Mouse (Mus musculus): ENCODE data around the gene Commd6.
"Not testable (repeated sequence)": the region's sequence is repeated elsewhere in the genome, so short reads cannot be mapped to it uniquely, and the experiment has no call there.

The Commd6 gene

GRCm38 (mm10) chr14:101608519-101609368, 31.7 kb downstream of the Commd6 start, which contains the start of gene Tbc1d4:
Tbc1d4 (minus strand) TSS chr14:101609191.
- DNase-seq (ENCODE audit: low spot score): peak; percentile 92

- peak; percentile 62 for DNase-seq (ENCODE audit: low spot score)
These were observed 32.6 kb downstream of the Commd6 start for GRCm38 (mm10) chr14:101607631-101608518.

- peak; percentile 42 for DNase-seq (ENCODE audit: low spot score)
These were observed 34.6 kb downstream of the Commd6 start for GRCm38 (mm10) chr14:101605843-101606242.

- DNase-seq (ENCODE audit: low spot score): no peak
These were observed 37.6 kb downstream of the Commd6 start for GRCm38 (mm10) chr14:101602851-101603250.

GRCm38 (mm10) chr14:101597096-101597715, 43.3 kb downstream of the Commd6 start:
- no peak for DNase-seq (ENCODE audit: low spot score)

- no peak for DNase-seq (ENCODE audit: low spot score)
These were observed 43.8 kb downstream of the Commd6 start for GRCm38 (mm10) chr14:101596691-101597090.

GRCm38 (mm10) chr14:101595301-101596080, 45.0 kb downstream of the Commd6 start:
- DNase-seq (ENCODE audit: low spot score): no peak

- no peak for DNase-seq (ENCODE audit: low spot score)
These were observed 46.5 kb downstream of the Commd6 start for GRCm38 (mm10) chr14:101594001-101594400.

GRCm38 (mm10) chr14:101593340-101593739, 47.1 kb downstream of the Commd6 start:
- DNase-seq (ENCODE audit: low spot score): no peak

- DNase-seq (ENCODE audit: low spot score): no peak
These were observed 49.4 kb downstream of the Commd6 start for GRCm38 (mm10) chr14:101591101-101591500.

GRCm38 (mm10) chr14:101588209-101588991, 52.1 kb downstream of the Commd6 start:
- DNase-seq (ENCODE audit: low spot score): not testable (repeated sequence)

- DNase-seq (ENCODE audit: low spot score): not testable (repeated sequence)
These were observed 53.0 kb downstream of the Commd6 start for GRCm38 (mm10) chr14:101587366-101588040.

GRCm38 (mm10) chr14:101586096-101586495, 54.4 kb downstream of the Commd6 start:
- DNase-seq (ENCODE audit: low spot score): peak; percentile 71

All from adipocyte (in vitro differentiated cells).